Mouse (Mus musculus) embryo, embryonic 10 days (tissue): ENCODE measurements at regions not wholly inside any gene's neighbourhood (a gene's known extent, or its start where the extent isn't known, plus 50 kb on each side); places are given as distances from the start of the nearest gene placed in this dataset.
A peak's percentile ranks its signal among the peaks of the same experiment; 100 is the strongest.

Source experiments
- DNase-seq: peaks from one replicate; pipeline ENCODE4 v3.0.0-alpha.2; 2015; ENCODE audit warnings: low spot score

DNA sequence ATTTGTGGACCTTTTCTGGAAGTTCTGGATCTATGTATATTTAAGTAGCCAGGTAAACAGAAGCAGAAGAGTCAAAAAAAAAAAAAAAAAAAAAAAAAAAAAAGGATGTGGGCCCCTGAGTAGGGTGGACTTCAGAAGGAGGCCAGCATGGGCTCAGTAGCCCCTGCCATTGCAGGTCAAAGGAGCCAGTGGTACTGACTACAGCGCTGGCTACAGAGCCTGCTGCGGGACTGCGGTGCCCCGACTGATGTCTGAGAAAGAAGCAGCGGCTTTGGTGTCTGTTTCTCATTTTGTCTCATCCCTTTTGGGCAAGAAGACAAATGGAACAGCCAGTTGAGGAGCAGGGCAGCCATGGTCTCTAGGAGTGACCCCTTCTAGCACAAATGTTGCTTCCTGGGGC is 134.9 kb downstream of the Gm4791 start:
- DNase-seq, result no peak

- no peak for DNase-seq
These were observed 135.3 kb downstream of the Gm4791 start for GRCm38 (mm10) chr9:47133873-47134272.

DNA sequence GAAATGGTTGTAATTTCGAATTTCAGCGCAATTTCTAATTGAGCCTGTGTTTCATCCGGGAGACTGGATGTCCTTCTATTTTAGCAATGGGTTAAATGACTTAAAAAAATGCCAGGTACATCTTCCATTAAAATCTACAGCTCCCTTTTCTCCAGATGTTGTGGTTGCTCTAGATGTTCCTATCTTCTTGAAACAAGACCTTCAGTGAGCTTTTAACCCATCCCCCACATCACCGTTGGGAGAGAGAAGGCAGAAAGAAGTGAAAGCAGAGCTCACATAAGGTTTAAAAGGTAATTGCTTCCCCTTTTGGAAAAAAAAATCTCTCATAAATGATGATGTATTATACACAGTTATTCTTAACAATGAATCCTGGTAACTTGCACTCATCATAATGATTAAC is 135.9 kb downstream of the Gm4791 start:
- DNase-seq, result no peak

DNA sequence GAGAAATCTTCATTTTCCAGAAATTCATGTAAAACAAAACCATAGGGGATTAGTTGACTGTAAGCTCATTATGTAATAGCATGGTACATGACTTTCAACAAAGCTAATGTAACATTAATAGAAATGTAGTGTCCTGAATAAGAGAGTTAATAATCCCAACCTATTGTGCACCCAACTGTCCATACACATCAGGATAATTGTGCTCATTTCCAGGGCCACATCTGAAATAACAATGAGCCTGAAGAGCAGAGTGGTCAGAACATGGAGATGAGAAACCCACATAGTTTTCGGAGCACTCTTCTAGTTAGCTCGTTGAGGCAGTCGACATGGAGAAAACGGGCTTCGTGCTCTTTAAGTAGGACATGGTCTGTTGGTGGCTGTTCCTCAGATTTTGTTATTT is 138.1 kb downstream of the Gm4791 start:
- DNase-seq, result no peak

DNA sequence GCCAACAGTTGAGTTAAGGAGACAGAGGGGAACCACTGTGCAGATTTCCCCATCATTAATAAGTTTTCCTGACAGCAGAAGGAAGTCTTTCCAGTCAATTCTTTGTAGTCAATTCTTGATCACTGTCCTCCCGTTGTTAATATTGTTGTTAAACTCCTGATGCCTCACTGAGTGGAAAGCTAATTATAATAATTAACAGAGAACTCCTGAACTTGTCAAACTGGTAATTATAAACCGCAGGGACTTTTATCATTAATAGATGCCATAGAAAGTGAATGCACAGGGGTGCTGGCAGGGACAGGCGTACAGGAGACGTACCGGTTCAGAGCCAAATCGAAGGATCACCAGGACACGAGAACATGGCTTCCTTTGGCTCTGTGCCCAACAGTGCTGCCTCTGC is 154.9 kb downstream of the Gm4791 start:
- no peak for DNase-seq

DNA sequence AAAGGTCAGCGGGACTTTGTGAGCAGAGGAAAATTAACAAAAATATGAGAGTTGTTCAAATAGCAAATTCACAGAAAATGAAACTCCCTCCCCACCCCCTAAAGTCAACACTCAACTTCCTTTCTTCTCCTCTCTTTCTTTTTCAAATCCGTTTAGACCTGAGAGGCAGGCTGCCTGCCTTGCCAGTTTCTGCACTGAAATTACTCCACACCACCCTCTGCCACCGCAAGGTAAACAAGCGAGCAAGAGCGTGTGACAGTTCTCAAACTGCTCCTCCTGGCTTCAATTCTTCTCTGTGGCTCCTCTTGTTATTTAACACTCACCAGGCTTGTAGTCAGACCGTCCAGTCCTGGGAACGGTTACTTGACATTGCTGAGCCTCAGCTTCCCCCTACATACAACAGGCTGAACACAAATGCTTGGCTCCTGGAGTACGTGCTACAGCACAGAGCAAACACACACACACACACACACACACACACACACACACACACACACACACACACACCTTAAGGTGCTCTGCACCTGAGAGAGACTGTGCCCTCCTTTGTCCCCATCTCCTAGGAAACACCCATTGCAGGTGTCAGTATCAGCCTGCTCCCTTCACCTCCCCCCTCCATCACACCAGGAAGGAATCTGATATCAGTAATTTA is 167.1 kb downstream of the Gm4791 start:
- no peak for DNase-seq

GRCm38 (mm10) chr9:47167681-47168240 is 169.2 kb downstream of the Gm4791 start:
- DNase-seq, result peak; percentile 42

- no peak for DNase-seq
These were observed 177.5 kb downstream of the Gm4791 start for GRCm38 (mm10) chr9:47176044-47176443.

DNA sequence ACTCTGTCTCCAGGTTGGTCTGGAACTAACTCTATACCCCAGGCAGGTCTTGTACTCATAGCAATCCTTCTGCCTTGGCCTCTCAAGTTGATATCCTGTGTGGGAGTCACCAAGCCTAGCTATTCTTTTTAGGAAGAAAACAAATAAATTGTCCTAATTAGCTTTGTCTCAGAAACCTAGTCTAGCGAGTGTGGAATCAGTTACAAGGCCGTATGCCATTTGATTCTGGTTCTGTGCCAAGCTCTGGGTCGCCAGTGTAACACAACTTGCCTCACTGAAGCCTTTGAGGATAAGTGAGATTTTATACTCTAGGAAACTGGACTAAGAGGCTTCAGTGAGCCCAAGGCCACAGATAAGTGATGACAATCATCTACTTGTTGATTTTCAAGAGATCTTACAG is 219.6 kb downstream of the Gm4791 start:
- no peak for DNase-seq

DNA sequence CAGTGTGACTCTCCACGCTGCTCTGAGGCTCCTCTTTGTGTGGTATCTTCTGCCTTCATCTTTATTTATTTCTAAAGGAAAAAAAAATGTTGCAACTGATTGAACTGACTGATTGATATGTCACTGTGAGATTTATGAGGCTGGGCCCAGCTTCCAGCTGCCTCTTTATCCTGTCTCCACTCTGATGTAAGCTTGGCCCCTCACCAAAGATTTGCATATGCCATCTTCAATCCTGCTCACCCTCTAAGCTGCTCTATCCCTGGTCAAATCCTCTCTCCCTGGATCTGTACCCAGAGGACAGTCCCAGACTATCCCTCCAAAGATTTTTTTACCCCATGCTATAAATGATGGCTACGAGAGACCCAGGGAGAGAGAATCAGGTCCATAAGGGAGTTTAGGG is 225.0 kb downstream of the Gm4791 start:
- DNase-seq, result no peak

DNA sequence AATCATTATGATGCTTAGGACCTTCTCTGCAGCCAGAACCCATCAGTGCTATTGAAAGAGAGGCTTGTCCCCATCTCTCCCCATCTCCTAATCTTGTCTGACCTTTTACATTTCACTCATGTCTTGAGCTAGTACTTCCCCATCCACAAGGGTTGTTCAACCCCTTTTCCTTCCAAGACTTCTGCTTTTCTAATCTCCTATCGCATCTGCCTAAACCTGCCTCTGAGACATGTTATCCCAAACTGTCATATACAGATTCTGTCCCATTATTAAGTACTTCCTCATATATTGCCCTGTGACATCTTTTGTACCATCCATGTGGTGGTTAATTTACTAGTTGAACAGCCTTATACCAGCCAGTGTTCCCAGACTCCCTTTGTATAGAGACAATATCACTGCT is 225.7 kb downstream of the Gm4791 start:
- DNase-seq, result no peak

DNA sequence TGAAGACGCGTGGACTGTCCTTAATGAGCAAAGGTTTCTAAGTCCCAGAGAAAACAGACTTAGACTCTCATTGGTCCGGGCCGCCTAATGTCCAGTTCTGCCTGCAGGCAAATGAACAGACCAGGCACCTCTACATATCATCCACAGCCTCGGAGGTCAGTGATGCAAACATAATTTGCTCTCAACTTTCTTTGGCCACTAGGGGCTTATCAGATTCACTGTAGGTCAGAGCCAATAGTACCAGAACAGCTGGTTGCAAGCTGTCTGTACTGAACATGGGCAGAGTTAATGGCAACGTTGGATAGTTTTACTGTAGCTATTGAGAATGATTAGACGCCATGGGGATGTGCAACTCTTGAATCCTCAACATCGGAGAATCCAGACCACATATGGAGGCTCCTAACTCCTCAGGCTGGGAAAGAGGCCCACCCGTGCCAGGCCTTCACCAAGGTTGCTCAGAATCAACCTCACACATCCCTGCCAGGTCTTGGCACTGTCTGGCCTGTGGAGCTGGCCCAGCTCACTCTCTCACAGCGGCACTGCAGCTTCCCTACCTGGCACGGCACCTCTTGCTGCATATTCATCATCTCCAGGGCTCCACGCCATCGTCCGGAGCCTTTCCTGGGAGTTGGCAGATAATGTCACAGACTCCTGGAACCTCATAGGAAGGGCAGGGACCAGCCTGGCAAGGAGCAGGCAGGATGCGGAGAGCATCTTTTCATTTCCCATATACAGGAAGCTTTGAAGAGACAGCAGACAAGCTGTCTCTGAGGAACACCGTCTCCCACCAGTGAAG is 228.1 kb downstream of the Gm4791 start:
- DNase-seq, result no peak

GRCm38 (mm10) chr9:47227298-47227697 is 228.8 kb downstream of the Gm4791 start:
- DNase-seq, result no peak

GRCm38 (mm10) chr9:47228736-47229135 is 230.2 kb downstream of the Gm4791 start:
- no peak for DNase-seq

- no peak for DNase-seq
These were observed 230.8 kb downstream of the Gm4791 start for GRCm38 (mm10) chr9:47229296-47229695.

DNA sequence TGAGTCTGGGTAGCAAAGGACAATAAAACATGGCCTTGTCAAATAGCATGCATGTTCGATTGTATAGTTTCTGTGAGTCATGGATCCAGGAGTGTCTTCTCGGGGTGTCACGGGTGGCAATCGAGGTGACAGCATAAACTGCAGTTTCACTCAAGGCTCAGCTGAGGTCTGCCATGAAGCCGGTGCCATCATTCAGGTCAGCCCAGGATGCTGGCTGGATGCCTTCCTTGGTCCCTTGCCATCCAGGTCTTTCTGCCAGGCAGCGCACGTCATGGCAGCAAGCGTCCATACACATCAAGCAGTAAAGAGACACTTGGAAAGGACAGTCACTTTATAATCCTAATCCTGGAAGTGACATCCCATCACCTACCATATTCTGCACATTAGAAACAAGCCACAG is 242.4 kb downstream of the Gm4791 start:
- no peak for DNase-seq

- DNase-seq, result no peak
These were observed 243.5 kb downstream of the Gm4791 start for GRCm38 (mm10) chr9:47242051-47242450.

GRCm38 (mm10) chr9:47242526-47242925 is 244.0 kb downstream of the Gm4791 start:
- DNase-seq, result no peak

DNA sequence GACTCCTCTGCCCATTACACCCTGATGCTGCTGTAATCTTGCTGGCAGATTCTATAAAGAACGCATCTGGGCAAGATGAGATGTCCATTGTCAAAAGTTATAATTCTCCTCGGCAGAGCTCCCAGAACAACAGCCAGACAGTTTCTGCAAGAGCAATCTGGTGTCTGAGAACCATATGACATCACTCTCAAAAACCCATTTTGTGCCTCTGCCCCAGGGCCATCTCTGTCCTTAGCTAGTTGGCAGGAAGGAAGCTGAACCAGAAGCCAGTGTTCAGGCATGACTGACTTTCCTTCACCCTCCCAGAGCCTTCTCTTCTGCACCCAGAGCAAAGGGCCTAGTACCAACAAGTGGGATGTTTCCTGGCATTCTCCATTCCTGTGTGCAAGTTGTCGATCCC is 250.5 kb downstream of the Gm4791 start:
- no peak for DNase-seq

DNA sequence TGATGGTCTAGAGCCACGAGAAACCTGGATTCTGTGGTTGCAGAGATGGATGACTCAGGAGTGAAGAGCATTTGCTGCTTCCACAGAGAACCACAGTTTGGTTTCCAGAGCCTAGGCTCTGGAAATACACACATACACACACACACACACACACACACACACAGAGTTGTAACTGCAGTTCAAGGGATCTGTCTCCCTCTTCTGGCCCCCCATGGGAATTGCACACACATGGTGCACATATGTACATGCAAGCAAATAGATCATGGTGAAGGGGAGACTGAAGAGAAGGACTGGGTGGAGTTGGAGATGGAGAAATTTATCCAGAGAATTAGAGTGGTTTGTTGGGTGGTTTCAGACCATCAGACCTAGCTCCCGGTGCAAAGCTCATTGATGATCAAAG is 252.6 kb downstream of the Gm4791 start:
- DNase-seq, result no peak

- DNase-seq, result no peak
These were observed 255.5 kb downstream of the Gm4791 start for GRCm38 (mm10) chr9:47253836-47254657.

DNA sequence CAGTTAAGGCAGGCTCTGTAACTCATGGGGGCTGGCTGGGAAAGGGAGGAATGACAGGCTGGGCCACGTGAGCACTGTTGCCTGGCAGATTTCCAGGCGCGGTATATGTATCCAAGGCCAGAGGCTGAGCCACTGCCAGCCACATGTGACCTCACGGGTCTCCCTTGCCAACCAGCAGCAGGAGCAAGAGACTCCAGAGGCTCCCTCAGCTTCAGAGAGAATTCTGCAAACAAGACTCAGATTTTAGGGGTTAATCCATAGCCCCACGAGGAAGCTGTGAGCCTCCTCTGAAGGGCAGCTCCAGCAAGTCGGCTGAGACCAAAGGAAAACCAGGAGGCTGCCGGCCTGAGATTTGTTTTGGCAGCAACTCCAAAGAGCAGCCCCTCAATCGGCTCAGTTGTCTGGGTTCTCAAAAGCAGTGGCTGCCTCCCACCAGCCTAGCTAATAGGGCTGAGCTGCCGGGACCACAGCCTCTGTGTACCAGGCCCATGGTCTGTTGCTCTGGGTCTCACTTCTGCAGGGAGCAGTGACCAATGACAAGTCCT is 264.0 kb upstream of the Cadm1 start:
- DNase-seq, result no peak
